Mouse (Mus musculus) lung, embryonic 16.5 days (tissue): ENCODE data around the gene Rhbdd2. TPM values are rescaled to one million over a fixed set of nuclear protein-coding genes. Genes with fewer than 3 reads are reported as not detected.

Experiments
- ATAC-seq: fragments of 200-750 bp; cut with Nextera tagmentation; 2 replicates; pipeline ENCODE4 v1.8.0; 2017; ENCODE audit warnings: low read depth, mild to moderate bottlenecking, moderate library complexity
- H3K27ac ChIP-seq: fragments of 300-500 bp; sonication (generic); 2 replicates; pipeline ENCODE4 v1.5.1; 2014; ENCODE audit warnings: mild to moderate bottlenecking, control low read depth, low read length
- H3K27me3 ChIP-seq: fragments of 300-500 bp; sonication (generic); 2 replicates; pipeline ENCODE4 v1.6.1; 2014; ENCODE audit warnings: low read depth, low read length, mixed read lengths; ENCODE audit not compliant: control insufficient read depth, insufficient read depth
- H3K36me3 ChIP-seq: fragments of 300-500 bp; sonication (generic); 2 replicates; pipeline ENCODE4 v1.6.1; 2014; ENCODE audit warnings: low read length; ENCODE audit not compliant: control insufficient read depth, insufficient read depth
- H3K4me1 ChIP-seq: fragments of 300-500 bp; sonication (generic); replicated peaks from 2 replicates; pipeline ENCODE4 v1.6.1; 2014; ENCODE audit warnings: low read length, mixed read lengths; ENCODE audit not compliant: control insufficient read depth, insufficient read depth
- H3K4me2 ChIP-seq: fragments of 300-500 bp; sonication (generic); 2 replicates; pipeline ENCODE4 v1.6.1; 2014; ENCODE audit warnings: low read depth, low read length, control low read depth
- H3K4me3 ChIP-seq: fragments of 300-500 bp; sonication (generic); 2 replicates; pipeline ENCODE4 v1.5.1; 2014; ENCODE audit warnings: mild to moderate bottlenecking, low read length, control low read depth
- H3K9ac ChIP-seq: fragments of 300-500 bp; sonication (generic); 2 replicates; pipeline ENCODE4 v1.6.1; 2014; ENCODE audit warnings: low read length, control low read depth
- H3K9me3 ChIP-seq: fragments of 300-500 bp; sonication (generic); 2 replicates; pipeline ENCODE4 v1.6.1; 2016; ENCODE audit warnings: low read length; ENCODE audit not compliant: control insufficient read depth
- WGBS: fragments of 180-500 bp; shearing (Covaris S2); extraction: QIAGEN DNeasy Blood & Tissue Kit; methylation state at CpG from one replicate; pipeline ENCODE4 v1.1.7; 2014; 5-methylcytosine and 5-hydroxymethylcytosine counted together
- polyA plus RNA-seq: library from polyadenylated mRNA; unstranded; fragments of >200 nt; fragmentation: Nextera tagmentation; extraction: Ambion mirVana; gene quantifications from 2 replicates; pipeline ENCODE4 v1.2.1, GENCODE M21; 2015

The Rhbdd2 gene
- polyA plus RNA-seq, 1 experiment from 2014 or later, result 33.1 TPM

- no peak for ATAC-seq
- no peak overlapping the region for H3K4me2 ChIP-seq
- WGBS, result 79% methylated on average over 9 of the region's 9 CpGs
- no peak overlapping the region for H3K4me3 ChIP-seq
- no peaks in the 10 kb centered on the region for H3K27me3 ChIP-seq
- H3K9ac ChIP-seq, result no peak overlapping the region
- H3K27ac ChIP-seq, result no peak overlapping the region
- no peaks in the 10 kb centered on the region for H3K36me3 ChIP-seq
- H3K9me3 ChIP-seq, result no peaks in the 10 kb centered on the region
- H3K4me1 ChIP-seq, result no peaks in the 10 kb centered on the region
These were observed 11.9 kb upstream of the Rhbdd2 start for GRCm38 (mm10) chr5:135620526-135620925.

- ATAC-seq, result no peak
- no peak overlapping the region for H3K27ac ChIP-seq
- H3K36me3 ChIP-seq, result no peaks in the 10 kb centered on the region
- H3K9ac ChIP-seq, result no peak overlapping the region
- H3K4me1 ChIP-seq, result no peaks in the 10 kb centered on the region
- WGBS, result 71% methylated on average over 10 of the region's 10 CpGs
- H3K27me3 ChIP-seq, result no peaks in the 10 kb centered on the region
- no peaks in the 10 kb centered on the region for H3K9me3 ChIP-seq
- H3K4me3 ChIP-seq, result no peak overlapping the region
- no peak overlapping the region for H3K4me2 ChIP-seq
These were observed 10.7 kb upstream of the Rhbdd2 start for GRCm38 (mm10) chr5:135621725-135622124.

GRCm38 (mm10) chr5:135623006-135623563 is 9.3 kb upstream of the Rhbdd2 start:
- no peak for ATAC-seq

GRCm38 (mm10) chr5:135628916-135629315 is 3.5 kb upstream of the Rhbdd2 start:
- 50% methylated on average over 10 of the region's 10 CpGs for WGBS
- peaks cover 8% of the 10 kb centered on the region for H3K4me1 ChIP-seq
- no peaks in the 10 kb centered on the region for H3K9me3 ChIP-seq
- H3K4me2 ChIP-seq, result peak overlapping the region; percentile 14; the same call in 1 of the 2 replicates
- H3K9ac ChIP-seq, result no peak overlapping the region
- no peak for ATAC-seq
- H3K36me3 ChIP-seq, result no peaks in the 10 kb centered on the region
- no peak overlapping the region for H3K27ac ChIP-seq
- H3K4me3 ChIP-seq, result no peak overlapping the region
- H3K27me3 ChIP-seq, result no peaks in the 10 kb centered on the region

More at GRCm38 (mm10) chr5:135623006-135623563, 9.3 kb upstream of the Rhbdd2 start:
- no peaks in the 10 kb centered on the region for H3K4me1 ChIP-seq
- no peaks in the 10 kb centered on the region for H3K9me3 ChIP-seq
- no peak overlapping the region for H3K4me3 ChIP-seq
- H3K27ac ChIP-seq, result no peak overlapping the region
- H3K4me2 ChIP-seq, result no peak overlapping the region
- WGBS, result 76% methylated on average over 18 of the region's 18 CpGs
- no peak overlapping the region for H3K9ac ChIP-seq
- no peaks in the 10 kb centered on the region for H3K27me3 ChIP-seq
- H3K36me3 ChIP-seq, result no peaks in the 10 kb centered on the region

GRCm38 (mm10) chr5:135629401-135629800 is 3.0 kb upstream of the Rhbdd2 start:
- Histone ChIP-seq H3K4me2 (no peak overlapping the region), H3K9me3 (no peaks in the 10 kb centered on the region), H3K27ac (no peak overlapping the region), H3K9ac (no peak overlapping the region), H3K27me3 (no peaks in the 10 kb centered on the region), H3K36me3 (no peaks in the 10 kb centered on the region), H3K4me1 (peaks cover 8% of the 10 kb centered on the region), H3K4me3 (no peak overlapping the region)
- ATAC-seq, result no peak
- 82% methylated on average over 3 of the region's 3 CpGs for WGBS

- 18% methylated on average over 3 of the region's 3 CpGs for WGBS
- no peak overlapping the region for H3K9ac ChIP-seq
- no peak overlapping the region for H3K27ac ChIP-seq
- H3K4me3 ChIP-seq, result no peak overlapping the region
- no peaks in the 10 kb centered on the region for H3K27me3 ChIP-seq
- H3K36me3 ChIP-seq, result peaks cover 6% of the 10 kb centered on the region
- ATAC-seq, result no peak
- H3K9me3 ChIP-seq, result no peaks in the 10 kb centered on the region
- no peak overlapping the region for H3K4me2 ChIP-seq
- H3K4me1 ChIP-seq, result peaks cover 8% of the 10 kb centered on the region
These were observed 1.8 kb upstream of the Rhbdd2 start for GRCm38 (mm10) chr5:135630598-135630997.

- H3K9me3 ChIP-seq, result no peaks in the 10 kb centered on the region
- H3K4me3 ChIP-seq, result peak overlapping the region; percentile 88
- H3K4me2 ChIP-seq, result peak overlapping the region; percentile 85
- peaks cover 13% of the 10 kb centered on the region for H3K36me3 ChIP-seq
- H3K27ac ChIP-seq, result peak overlapping the region; percentile 75
- peak overlapping the region; percentile 90 for H3K9ac ChIP-seq
- WGBS, result under 1% methylated on average over 21 of the region's 21 CpGs
- ATAC-seq, result peak; percentile 68
- H3K27me3 ChIP-seq, result no peaks in the 10 kb centered on the region
- H3K4me1 ChIP-seq, result peaks cover 8% of the 10 kb centered on the region
These were observed 353 bp downstream of the Rhbdd2 start for GRCm38 (mm10) chr5:135632797-135633144.

- 62% methylated on average over 7 of the region's 7 CpGs for WGBS
- Histone ChIP-seq H3K4me2 (no peak overlapping the region), H3K9me3 (no peaks in the 10 kb centered on the region), H3K9ac (no peak overlapping the region), H3K27ac (no peak overlapping the region), H3K36me3 (peaks cover 25% of the 10 kb centered on the region), H3K4me3 (no peak overlapping the region), H3K4me1 (no peaks in the 10 kb centered on the region), H3K27me3 (no peaks in the 10 kb centered on the region)
- ATAC-seq, result no peak; the same call in 1 of the 2 replicates
These were observed 7.5 kb downstream of the Rhbdd2 start for GRCm38 (mm10) chr5:135639760-135640458.

- H3K4me3 ChIP-seq, result no peak overlapping the region
- no peak for ATAC-seq
- peaks cover 20% of the 10 kb centered on the region for H3K36me3 ChIP-seq
- H3K27me3 ChIP-seq, result no peaks in the 10 kb centered on the region
- no peak overlapping the region for H3K27ac ChIP-seq
- no peaks in the 10 kb centered on the region for H3K9me3 ChIP-seq
- H3K4me1 ChIP-seq, result no peaks in the 10 kb centered on the region
- WGBS, result 67% methylated on average over 6 of the region's 6 CpGs
- no peak overlapping the region for H3K9ac ChIP-seq
- no peak overlapping the region for H3K4me2 ChIP-seq
These were observed 8.0 kb downstream of the Rhbdd2 start for GRCm38 (mm10) chr5:135640459-135640789.
